Mouse (Mus musculus) lung, adult 2 months (tissue): ENCODE measurements around the gene Myl4. TPM values are rescaled to one million over a fixed set of nuclear protein-coding genes. Genes with fewer than 3 reads are reported as not detected.
"Not testable (repeated sequence)": the region's sequence is repeated elsewhere in the genome, so short reads cannot be mapped to it uniquely, and the experiment has no call there.

Experiments
- DNase-seq: peaks from one replicate; pipeline ENCODE4 v3.0.0; 2022
- H3K4me1 ChIP-seq: fragments of 200-500 bp; 2 replicates; pipeline ENCODE4 v1.6.1; 2011; ENCODE audit warnings: low read length; ENCODE audit not compliant: control insufficient read depth, insufficient read depth
- H3K4me3 ChIP-seq: fragments of 200-500 bp; replicated peaks from 2 replicates; pipeline ENCODE3; 2011; ENCODE audit warnings: low read depth, mild to moderate bottlenecking, control low read depth, low read length; ENCODE audit errors: extremely low read depth
- CTCF ChIP-seq: fragments of 200-500 bp; IDR thresholded peaks from 2 replicates; pipeline ENCODE4 v1.5.1; 2011; ENCODE audit warnings: mild to moderate bottlenecking, low read length, control low read depth; ENCODE audit not compliant: insufficient read depth
- POLR2A ChIP-seq: fragments of 200-500 bp; IDR thresholded peaks from 2 replicates; pipeline ENCODE4 v1.6.1; 2011; ENCODE audit warnings: low read depth, mild to moderate bottlenecking, control low read depth, low read length, borderline replicate concordance; ENCODE audit errors: extremely low read depth
- WGBS: fragments of 180-500 bp; shearing (Covaris S2); methylation state at CpG from one replicate; pipeline ENCODE4 v1.1.7; 2018; 5-methylcytosine and 5-hydroxymethylcytosine counted together
- polyA plus RNA-seq: library from polyadenylated mRNA; depleted of rRNA; stranded (reverse); fragments of >200 nt; gene quantifications from 2 replicates; pipeline ENCODE4 v1.2.3, GENCODE M21; 2012; rRNA removed

Myl4 gene
- 131 and 184 TPM in 2 replicates for polyA plus RNA-seq

DNA sequence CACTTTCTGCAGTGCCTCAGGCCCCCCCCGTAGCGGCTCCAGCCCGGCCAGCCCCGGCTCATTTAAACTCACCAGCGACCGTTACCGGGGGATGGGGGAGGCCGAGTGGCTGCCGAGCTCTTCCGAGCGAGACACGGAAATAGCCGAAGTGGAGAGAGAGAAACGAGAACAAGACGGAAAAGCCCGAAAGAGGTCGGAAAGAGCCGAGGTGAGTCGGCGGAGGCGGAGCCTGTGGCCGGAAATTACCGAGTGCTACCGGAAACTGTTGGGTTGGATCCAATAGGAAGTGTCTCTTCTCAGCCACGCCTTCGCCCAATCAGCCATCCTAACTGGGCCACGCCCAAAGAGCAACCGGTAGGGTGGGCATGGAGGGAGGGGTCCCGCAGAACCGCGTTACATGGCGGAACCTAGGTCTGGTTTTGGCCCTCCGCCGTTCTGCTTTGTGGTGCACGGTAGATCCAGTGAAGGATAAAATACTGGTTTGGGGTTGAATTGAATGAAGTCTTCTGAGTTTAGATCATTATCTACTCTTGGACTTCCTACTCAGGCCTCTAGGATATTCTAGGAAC lies at the start of gene Myl4, which contains the start of gene Cdc27:
Myl4 (plus strand) TSS at position 258 of the 569 bp plus-strand sequence.
Cdc27 (minus strand) TSS at position 215 of the 569 bp plus-strand sequence.
- TF ChIP-seq CTCF (no peak), POLR2A (peak; percentile 42; the same call in 1 of the 2 replicates)
- peak; percentile 100 for DNase-seq
- peaks cover 2% of the 10 kb centered on the region; the same call in 1 of the 2 replicates for H3K4me1 ChIP-seq
- WGBS = under 1% methylated on average over 35 of the region's 35 CpGs
- peak within 1 kb of the TSS; percentile 95 for H3K4me3 ChIP-seq

DNA sequence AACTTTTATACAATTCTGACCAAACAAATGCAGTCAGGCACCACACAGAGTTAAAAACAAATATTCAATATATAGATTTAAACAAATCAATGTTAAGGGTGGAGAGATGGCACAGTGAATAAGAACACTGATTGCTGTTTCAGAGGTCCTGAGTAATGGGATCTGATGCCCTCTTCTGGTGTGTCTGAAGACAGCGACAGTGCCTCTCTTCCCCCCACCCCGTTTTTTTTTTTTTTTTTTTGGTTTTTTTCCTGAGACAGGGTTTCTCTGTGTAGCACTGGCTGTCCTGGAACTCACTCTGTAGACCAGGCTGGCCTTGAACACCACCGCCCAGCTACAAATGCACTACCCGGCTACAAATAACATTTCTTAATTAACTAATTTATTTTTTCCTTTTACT lies 42.0 kb upstream of the Myl4 start:
- 84% methylated on average over 4 of the region's 4 CpGs for WGBS
- no peak overlapping the region for H3K4me3 ChIP-seq
- DNase-seq = no peak
- no peaks in the 10 kb centered on the region for H3K4me1 ChIP-seq
- TF ChIP-seq CTCF (no peak), POLR2A (no peak)

DNA sequence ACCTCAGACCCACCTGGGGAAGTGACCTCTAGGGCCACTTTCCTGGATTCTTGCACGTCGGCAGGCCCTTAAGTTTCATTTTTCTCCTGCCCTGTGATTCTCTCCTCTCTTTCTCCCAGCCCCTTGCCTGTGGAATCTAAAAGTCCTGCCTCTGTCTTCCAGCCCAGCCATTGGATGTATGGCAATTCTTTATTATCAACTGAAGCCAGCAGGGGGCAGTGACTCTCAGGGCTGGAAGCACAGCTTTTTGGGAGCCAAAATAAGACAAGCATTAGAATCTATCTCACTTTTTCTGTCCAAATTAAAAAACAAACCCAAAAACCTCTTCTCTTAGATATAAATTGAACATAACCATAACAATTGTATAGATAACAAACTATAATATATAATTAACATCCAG lies 39.9 kb upstream of the Myl4 start:
- TF ChIP-seq POLR2A (no peak), CTCF (peak; percentile 52)
- peak; percentile 7 for DNase-seq
- Histone ChIP-seq H3K4me1 (no peaks in the 10 kb centered on the region), H3K4me3 (no peak overlapping the region)
- WGBS = 85% methylated on average over 2 of the region's 2 CpGs

DNA sequence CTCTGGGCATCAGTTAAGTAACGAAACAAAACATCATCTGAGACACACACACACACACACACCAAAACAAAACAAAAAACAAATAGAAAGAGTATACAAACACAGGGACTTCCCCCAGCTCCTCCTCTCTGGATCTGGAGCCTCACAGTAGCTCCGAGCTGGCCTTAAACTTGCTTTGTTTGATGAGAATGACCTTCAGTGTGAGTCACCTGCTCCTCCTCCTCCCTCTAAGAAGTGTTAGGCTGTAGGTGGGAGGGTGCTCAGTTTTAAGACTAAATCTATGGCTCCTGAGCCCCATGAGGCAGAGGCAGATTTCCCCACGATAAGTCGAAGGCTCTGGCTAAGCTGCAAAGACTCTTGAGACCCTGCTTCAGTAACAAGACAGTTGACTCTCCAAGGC lies 38.0 kb upstream of the Myl4 start:
- DNase-seq = no peak
- WGBS = 82% methylated on average over 4 of the region's 4 CpGs
- Histone ChIP-seq H3K4me3 (no peak overlapping the region), H3K4me1 (no peaks in the 10 kb centered on the region)
- TF ChIP-seq CTCF = no peak
- TF ChIP-seq POLR2A = no peak

DNA sequence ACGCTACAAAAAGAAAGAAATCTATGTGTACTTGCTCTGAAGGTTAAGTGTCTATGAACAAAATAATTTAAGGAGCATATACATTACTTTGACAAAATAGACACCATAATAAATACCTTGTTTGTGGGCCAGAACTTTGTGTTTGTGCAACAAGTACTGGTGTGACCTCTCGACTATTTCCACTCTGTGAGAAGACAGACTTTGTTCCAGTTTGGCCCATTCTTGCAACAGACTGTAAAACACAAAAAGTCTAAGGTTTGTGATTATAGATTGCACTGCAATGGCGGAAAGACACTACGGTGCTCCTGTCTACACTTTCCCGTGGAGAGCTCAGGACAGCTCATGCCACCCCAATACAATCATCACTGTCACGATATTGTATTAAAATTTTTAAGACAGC lies 24.5 kb upstream of the Myl4 start:
- no peaks in the 10 kb centered on the region for H3K4me1 ChIP-seq
- WGBS = 92% methylated on average over 6 of the region's 6 CpGs
- no peak for DNase-seq

DNA sequence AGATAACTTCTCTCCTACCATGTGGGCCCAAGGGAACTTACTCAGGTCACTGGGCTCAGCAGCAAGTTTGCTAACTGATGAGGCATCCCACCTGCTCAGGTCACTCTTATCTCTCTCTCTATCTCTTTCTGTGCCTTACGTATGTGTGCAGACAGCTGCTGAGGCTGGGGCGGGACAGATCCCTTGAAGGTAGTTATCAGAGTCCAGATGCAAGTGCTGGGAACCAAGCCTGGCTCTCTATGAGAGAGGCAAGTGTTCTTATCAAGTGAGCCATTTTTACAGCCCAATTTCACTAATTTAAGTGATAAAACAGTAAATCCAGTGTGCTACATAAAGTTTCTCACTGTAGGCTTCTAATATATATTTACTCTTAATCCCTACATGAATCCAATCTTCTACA lies 13.6 kb upstream of the Myl4 start:
- DNase-seq = no peak
- no peak overlapping the region for H3K4me3 ChIP-seq
- WGBS = 84% methylated on average over 2 of the region's 2 CpGs
- peaks cover 2% of the 10 kb centered on the region; the same call in 1 of the 2 replicates for H3K4me1 ChIP-seq
- TF ChIP-seq POLR2A = no peak
- no peak for TF ChIP-seq CTCF

More for the DNA sequence above, 24.5 kb upstream of the Myl4 start:
- no peak overlapping the region for H3K4me3 ChIP-seq
- TF ChIP-seq CTCF (no peak), POLR2A (no peak)

DNA sequence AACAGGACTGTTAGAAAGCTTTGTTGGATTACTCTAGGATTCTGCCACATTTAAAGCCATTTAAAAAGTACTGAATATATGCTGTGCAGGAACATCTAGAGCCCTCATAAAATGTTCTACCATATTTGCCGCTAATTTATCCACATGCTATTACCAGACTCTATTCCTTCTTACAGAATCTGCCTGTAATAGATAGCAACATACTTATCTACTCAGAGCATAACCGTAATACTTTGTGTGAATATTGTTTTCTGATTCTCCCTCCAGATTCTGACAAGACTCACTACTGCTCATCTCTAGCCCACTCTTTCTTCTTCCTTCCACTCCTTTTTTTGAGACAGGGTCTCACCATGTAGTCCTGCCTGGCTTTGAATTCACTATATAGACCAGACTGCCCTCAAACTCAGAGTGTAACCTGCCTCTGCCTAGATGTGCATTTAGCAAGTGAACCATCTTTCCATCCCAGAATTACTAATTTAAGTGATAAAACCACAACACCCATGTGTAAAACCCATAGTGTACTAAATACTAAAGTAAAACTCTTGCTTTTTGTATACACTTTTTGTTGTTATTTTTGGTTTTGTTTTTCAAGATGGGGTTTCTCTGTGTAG lies 12.4 kb upstream of the Myl4 start:
- H3K4me1 ChIP-seq = peaks cover 3% of the 10 kb centered on the region; the same call in 1 of the 2 replicates
- no peak overlapping the region for H3K4me3 ChIP-seq
- TF ChIP-seq CTCF (no peak), POLR2A (no peak)
- WGBS = 95% methylated on average over 2 of the region's 2 CpGs
- no peak for DNase-seq

DNA sequence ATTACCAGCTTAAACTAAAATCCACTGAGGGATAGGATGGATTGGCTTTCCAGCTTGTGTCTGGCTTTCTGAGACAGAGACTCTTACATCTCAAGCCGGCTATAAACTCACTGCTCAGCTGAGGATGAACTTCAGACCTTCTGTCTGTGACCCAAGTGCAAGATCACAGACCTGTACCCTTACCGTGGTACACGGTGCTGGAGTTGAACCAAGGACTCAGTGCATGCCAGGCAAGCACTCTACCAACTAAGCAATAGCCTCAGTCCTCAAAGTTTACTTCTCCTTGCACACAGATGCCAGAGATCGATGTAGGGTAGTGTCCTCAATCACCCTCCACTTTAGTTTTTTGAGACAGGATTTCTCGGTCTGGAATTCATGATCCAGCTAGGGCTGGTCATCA lies 10.7 kb upstream of the Myl4 start:
- Histone ChIP-seq H3K4me1 (peaks cover 6% of the 10 kb centered on the region), H3K4me3 (no peak overlapping the region)
- DNase-seq = no peak
- no peak for TF ChIP-seq CTCF
- TF ChIP-seq POLR2A = no peak
- 88% methylated on average over 5 of the region's 5 CpGs for WGBS

DNA sequence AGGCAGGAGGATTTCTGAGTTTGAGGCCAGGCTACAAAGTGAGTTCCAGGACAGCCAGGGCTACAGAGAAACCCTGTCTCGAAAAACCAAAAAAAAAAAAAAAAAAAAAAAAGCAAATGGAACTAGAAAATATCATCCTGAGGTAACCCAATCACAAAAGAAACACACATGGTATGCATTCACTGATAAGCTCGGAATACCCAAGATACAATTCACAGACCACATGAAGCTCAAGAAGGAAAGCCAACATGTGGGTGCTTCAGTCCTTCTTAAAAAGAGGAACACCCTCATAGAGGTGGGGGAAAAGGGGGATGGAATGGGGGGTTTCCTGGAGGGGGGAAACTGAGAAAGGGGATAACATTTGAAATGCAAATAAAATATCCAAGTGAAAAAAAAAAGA lies 7.1 kb upstream of the Myl4 start:
- 72% methylated on average over 2 of the region's 2 CpGs for WGBS

DNA sequence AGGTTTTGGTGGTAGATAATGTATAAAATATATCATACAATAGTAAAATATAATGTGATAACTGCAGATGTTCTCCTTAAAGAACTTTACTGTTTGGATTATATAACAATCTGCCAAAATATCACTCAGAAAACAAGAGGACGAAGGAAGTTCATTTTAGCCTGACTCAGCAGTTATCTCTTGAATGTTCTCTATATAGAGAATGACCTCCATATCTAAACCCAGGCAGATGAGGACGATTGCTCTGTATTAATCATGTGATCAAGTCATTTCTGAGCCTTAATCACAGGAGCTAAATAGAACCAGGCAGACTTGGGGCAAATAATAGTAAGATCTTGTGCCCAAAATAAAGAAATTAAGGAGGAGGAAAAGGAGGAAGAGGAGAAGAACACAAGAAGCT lies 6.0 kb upstream of the Myl4 start:
- WGBS = 27% methylated on average over 2 of the region's 2 CpGs
- no peak for DNase-seq
- Histone ChIP-seq H3K4me3 (no peak overlapping the region), H3K4me1 (peaks cover 9% of the 10 kb centered on the region)
- TF ChIP-seq POLR2A (no peak), CTCF (no peak)

More for the DNA sequence above, 7.1 kb upstream of the Myl4 start:
- not testable (repeated sequence) for H3K4me3 ChIP-seq, H3K4me1 ChIP-seq, DNase-seq

DNA sequence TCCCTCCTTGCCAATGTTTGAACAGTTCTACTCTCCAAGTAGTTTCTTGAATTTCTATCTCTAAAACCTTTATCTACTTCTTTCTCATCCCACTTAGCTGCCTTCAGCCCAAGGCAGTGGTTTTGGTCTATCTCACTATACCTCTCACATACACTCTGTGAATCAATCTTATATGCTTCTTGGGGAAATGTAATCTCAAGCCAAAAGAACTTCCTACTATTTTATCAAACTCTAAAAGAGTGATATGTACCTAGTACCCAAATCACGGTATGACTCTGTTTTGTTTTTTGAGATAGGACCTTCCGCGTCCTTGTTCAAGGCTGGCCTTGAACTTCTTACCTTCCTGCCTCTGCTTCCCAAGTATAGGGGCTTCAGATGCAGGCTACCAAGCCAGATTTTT lies 3.0 kb upstream of the Myl4 start:
- Histone ChIP-seq H3K4me1 (peaks cover 8% of the 10 kb centered on the region), H3K4me3 (no peak overlapping the region)
- DNase-seq = no peak
- 72% methylated on average over 3 of the region's 3 CpGs for WGBS
- TF ChIP-seq POLR2A (no peak), CTCF (no peak)
